Mouse (Mus musculus) forelimb bud, embryonic 11.5 days (tissue): ENCODE results near the gene Prtg.
A peak's percentile ranks its signal among the peaks of the same experiment; 100 is the strongest.

Experiments
- DNase-seq: peaks from one replicate; pipeline ENCODE4 v3.0.0-alpha.2; 2012; ENCODE audit warnings: low read depth, low spot score

Prtg gene

DNA sequence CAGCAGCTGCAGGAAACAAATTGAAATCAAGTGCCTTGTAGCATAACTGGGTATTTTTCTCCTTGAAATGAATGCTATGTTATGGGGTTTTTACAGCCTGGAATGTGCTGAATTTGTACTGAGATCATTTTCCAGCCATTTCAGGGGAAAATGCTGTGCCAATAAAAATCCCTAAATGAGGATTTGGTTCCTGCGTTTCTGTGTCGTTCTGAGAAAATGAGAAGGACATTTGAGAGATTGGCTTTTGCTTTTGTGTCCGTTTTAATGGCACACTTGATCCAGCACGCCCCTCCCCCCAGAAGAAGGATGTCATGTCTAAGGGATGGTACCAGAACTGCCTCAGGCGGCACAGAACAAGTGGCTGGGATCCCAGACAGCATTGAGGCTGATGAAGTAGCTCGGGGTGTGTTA lies 100.0 kb downstream of the Prtg start:
- DNase-seq = no peak

DNA sequence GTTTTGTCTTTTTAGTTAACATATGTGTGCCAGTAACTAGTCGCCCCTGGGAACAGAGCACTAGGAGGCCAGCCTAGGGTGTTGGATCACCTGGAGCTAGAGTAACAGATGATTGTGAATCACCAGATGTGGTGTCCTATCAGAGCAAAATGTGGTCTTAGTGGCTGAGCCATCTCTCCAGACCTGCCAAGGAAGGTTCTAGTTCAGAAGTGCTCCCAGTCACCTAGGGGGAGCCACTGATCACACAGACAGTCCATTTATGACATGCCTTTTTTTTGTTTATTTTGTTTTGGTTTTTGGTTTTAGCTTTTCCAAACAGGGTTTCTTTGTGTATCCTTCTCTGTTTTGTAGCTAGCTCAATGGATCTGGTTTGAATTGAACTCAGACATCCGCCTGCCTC lies 104.7 kb downstream of the Prtg start:
- no peak for DNase-seq

DNA sequence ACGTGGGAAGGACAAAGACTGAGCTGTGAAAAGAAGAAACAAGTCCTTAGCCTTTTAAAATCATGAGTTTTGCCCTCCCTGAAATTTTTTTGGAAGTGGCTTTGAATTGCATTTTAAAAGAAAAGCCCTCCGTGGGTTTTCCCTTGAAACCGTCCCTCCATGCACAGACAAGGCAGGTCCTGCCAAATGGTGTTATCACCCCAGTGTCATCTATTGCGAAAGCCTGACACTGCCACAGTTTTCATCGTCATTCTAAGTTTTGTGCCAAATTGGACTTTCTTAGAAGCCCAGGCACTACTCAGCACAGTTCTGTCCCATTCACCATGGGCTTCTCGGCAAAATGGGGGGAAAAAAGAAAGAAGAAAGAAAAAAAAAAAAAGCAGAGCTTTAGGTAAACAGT lies 106.9 kb downstream of the Prtg start:
- DNase-seq = no peak

DNA sequence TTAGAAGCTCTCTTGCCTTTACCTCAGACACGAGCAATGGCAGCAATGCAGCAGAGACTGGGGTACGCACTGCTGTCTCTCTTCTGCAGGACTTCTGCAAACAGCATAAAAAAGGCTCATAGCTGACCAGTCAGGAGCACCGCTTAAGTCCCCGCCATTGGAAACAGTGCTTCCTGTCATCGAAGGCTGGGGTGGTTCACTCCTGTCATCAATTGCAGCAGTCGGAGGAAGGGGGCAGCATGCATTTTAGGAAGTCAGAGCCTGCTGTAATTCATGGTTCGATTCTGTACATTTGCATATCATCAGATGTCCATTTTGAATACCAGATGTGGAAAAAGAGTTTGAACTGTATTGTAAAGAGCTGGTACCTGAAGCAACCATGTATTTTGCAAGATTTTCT lies 109.1 kb downstream of the Prtg start:
- no peak for DNase-seq

DNA sequence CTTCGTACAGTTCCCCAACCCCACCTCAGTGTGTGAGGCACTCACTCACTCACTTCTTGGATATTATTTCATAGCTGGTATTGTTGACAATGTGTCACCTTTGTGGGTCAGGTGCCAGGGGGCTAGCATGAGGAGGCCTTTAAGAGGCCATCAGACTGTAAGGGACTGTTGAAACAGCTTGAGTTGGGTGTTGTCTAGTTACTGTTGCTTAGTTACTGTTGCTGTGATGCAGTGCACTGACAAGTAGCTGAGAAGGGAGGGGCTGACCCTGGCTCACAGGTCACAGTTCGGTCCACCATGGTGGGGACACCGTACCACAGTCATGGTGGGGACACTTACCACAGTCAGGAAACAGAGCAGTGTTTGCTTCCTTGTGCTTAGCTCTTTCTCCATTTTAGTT lies 116.4 kb downstream of the Prtg start:
- DNase-seq = no peak

DNA sequence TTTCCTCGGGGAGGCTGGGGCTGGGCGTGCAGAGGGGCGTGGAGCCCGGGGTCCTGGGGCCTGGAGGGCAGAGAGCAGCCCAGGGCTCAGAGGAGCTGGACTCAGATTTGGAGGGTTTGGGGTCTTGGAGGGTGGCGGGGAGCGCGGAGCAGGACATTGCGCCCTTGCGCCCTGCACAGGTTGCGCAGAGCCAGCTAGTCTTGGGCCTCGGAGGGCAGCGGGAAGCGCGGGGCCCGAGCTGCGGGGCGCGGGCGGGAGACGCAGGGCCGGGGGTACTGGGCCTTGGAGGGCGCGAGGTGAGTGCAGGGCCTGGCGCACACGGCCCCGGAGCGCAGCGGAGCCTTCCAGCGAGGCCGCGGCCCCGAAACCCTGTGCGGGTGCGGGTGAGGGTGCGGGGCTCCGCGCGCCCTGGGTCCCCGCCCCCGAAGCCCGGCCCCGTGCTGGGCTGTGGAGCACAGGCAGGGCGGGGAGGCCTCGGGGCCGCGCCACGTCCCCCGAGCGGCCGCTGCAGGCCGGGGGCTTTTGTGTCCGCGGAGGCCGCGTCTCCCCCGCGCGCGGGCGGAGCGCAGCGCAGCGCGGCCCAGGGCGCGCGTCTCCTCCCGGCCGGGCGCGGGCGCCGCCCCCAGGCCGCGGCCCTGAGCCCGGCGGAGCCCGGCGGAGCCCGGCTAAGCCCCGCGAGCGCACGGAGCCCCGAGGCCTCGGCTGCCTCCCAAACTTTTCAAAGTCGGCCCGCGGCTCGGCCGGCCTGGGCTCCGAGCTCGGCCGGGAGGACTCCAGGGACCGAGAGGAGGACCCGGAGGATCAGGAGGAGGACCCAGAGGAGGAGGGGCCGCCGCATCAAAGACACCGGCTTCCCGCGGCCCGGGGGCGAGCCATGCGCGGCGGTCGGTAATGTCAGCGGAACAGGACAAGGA lies 118.6 kb downstream of the Prtg start, which contains the start of gene Pygo1:
Gene Pygo1, plus strand, starts transcription at position 625 of the 914 bp plus-strand sequence.
- peak; percentile 52 for DNase-seq

DNA sequence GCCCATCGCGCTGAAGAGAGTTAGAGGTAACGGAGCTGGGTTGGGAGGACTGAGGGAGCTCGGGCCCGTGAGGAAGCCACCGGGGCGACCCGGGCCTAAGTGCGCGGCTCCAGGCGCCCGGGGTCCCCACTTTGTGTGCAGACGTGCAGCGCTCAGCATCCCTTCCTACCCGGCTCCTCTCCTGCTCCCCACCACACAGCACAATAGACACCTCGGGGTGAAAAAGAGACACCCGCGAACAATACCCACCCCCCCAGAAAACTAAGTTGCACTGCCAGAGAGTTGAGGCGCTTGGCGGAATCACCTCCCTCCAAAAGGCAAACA lies 119.2 kb downstream of the Prtg start:
- peak; percentile 19 for DNase-seq

DNA sequence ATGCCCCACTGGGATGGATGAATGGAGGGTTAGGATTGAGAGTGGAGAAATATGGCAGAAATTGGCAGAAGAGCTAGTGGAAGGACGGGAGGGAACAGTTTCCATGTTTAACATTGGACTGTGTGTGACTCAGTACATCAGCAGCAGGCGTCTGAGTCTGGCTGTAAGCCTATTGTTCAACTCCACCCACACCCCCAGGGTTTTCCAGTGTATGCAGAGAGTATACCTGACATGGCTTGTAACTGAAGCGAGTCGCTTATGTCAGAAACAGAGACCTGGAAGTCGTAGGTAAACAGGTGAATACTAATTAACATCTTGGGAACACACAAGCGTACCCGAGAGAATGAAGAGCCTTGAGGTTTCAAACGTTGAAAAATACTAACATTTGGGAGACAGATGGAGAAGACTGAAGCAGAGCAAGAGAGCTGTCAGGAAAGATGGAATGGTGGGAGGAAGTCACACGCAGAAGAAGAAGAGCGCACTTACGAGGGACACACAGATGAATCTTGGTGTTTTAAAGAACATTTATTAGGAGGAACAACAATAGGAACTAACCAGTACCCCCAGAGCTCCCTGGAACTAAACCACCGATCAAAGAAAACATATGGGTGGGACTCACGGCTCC lies 124.6 kb downstream of the Prtg start:
- no peak for DNase-seq

DNA sequence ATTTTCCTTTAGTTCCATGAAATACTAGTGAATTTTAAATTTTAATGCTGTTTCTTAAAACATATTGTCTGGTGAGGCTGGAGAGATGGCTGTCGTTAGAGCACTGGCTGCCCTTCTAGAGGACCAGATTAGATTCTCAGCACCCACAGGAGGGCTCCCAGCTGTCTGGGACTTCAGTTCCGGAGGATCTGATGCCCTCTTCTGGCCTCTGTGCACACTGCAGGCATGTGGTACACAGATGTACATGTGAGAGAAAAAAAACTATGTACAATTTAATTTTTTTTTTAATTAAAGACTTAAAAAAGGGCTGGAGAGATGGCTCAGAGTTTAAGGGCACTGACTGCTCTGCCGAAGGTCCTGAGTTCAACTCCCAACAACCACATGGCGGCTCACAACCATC lies 128.6 kb downstream of the Prtg start:
- DNase-seq = no peak

DNA sequence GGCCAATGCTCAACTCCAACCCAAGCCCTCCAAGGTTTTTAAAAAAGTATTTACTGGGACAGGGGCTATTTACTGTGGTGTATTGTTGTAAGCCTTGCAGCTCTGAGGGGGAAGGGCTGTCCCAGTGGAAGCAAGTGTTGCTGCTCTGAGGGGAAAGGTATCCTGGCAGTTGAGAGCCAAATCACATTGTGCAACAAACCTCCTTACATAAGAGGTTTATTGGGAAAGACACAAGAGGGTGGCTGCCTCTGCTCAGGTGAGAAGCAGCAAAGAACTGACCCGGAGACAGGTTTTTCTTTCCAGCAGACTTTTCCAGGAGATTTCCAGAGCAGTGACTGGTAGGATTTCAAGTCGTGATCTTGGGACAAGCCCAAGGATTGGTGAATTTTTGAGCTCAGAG lies 129.6 kb downstream of the Prtg start:
- no peak for DNase-seq

DNA sequence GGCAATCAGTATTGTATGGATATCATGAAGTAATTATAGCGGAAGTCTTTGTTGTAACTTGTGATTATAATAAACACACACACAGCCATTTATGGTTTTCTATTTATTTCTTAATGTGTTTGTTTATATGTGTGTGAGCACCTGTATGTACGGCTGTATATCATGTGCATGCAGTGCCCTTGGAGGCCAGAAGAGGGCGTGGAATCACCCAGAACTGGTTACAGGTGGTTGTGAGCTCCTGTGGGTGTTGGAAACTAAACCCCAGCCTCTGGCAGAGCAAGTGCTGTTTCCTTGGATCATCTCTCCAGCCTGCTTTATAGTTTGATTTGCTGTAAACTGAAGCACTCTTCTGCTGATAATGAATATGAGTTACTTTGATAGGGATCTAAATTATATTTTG lies 136.8 kb downstream of the Prtg start:
- DNase-seq = no peak

DNA sequence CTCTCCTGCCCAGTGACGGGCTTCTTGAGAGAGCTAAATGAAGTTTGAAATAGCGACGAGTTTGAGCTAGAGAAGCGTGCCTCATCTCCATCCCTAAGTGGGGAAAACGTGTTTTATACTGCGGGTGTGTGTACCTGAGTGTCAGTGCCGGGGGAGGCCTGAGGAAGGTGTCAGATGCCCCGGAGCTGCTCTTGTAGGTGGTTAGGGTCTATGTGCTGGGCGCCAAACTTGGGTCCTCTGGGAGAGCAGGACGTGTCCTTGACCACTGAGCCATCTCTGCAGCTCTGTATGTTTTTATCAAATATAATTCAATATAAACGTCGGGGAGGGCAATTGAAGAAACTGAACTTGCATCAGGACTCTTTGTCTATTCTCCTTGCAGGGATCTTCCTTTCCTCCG lies 137.6 kb downstream of the Prtg start:
- DNase-seq = no peak

DNA sequence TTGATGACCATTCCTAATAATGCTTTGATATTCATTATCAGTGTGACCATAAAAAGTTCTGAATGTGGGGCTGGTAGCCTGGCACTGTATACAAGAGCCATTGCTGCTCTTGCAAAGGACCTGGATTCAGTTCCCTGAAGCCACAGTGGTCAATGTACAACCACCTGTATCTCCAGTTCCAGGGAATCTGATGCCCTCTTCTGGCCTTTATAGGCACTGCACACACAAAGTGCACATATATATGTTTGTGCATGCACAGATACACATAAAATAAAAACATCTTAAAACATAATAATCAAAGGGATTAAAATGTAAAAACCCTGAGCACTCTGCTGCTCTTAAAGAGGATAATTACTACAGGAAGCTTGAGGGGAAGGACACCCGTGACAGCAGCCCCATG lies 140.3 kb downstream of the Prtg start:
- no peak for DNase-seq

DNA sequence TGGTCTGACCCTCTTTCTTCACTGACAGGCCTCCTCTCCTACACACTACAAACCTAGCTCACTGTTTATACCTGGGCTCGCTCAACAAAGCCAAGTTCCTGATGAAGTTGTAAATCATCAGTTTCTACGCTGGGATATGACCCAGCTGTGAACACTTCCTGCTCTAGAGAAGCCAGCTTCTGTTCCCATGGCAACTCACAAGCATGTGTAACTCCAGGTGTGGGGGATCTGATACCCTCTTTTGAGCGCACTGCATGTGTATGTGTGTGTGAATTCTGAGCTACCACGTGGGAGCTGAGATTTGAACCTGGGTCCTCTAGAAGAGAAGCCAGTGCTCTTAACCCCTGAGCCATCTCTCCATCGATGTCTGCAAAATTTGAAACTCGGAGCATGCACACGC lies 142.9 kb downstream of the Prtg start:
- DNase-seq = peak; percentile 70

DNA sequence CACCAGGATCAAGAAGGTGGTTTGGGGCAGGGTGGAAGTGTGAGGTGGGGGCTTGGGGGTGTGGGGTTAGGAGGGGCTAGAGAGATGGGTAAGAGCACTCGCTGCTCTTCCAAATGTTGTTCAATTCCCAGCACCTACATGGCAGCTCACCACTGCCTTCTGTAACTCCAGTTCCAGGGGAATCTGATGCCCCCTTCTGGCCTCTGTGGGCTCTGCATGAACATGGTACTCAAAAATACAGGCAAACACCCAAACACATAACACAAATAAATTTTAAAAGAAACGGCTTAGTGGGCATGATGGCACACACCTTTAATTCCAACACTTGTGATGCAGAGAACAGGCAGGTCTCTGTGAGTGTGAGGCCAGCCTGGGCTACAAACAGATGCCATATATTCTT lies 148.1 kb downstream of the Prtg start:
- peak; percentile 36 for DNase-seq

DNA sequence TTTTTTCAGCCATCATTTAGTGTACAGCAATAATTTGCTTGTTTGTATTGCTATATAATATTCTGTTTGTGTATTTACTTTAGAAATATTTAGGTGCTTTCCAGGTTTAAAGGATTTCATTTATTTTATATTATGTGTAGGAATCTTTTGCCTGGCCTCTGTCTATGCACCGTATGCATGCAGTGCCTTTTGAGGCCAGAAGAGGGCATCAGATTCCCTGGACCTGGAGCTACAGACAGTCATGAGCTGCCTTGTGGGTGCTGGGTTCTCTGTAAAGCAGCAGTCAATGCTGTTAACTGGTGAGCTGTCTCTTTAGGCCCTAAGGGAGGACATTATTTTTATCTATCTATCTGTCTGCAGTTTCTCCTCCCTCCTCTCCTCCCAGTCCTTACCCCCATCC lies 148.9 kb downstream of the Prtg start:
- peak; percentile 58 for DNase-seq

DNA sequence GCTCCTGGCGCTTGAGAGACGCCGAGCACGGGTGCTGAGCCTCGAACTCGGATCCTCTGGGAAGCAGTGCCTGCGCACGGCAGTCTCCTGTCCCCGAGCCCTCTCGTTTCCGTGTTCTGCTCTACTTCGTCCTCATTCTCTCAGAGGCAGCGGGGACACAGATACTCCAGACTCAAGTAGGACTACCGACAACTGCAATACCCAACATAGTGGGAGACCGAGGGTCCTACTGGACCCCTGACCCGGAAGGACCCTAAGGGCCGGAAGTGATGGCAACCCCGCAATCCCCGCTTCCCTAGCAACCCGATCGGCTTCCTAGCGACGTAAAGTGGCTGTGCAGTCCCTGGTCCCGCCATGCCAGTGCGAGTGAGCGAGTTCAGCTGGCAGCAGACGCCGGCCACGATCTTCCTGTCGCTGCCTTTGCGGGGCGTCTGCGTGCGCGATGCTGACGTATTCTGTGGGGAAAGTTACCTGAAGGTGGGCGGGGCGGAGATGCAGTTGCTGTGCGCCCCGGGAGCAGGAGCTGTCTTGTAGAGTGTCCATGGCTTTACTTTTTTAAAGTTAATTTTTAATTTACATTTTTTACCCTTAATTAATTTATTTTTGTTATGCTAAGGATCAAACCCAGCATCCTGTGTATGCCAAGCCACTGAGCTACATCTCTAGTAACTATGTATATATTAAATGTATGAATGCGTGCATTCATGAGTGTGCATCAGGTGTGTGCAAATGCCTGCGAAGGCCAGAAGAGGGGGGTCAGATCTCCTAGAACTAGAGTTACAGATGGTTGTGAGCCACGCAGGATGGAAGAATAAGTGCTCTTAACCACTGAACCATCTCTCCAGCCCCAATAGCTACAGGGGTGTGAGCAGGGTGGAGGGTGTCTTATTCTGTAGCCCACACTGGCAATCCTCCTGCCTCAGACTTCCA lies 152.1 kb downstream of the Prtg start, which contains the start of the genes Dyx1c1 and Gm44503:
Gene Dyx1c1, plus strand, starts transcription at position 265 of the 930 bp plus-strand sequence.
Gene Gm44503, plus strand, starts transcription at position 332 of the 930 bp plus-strand sequence.
- peak; percentile 88 for DNase-seq

DNA sequence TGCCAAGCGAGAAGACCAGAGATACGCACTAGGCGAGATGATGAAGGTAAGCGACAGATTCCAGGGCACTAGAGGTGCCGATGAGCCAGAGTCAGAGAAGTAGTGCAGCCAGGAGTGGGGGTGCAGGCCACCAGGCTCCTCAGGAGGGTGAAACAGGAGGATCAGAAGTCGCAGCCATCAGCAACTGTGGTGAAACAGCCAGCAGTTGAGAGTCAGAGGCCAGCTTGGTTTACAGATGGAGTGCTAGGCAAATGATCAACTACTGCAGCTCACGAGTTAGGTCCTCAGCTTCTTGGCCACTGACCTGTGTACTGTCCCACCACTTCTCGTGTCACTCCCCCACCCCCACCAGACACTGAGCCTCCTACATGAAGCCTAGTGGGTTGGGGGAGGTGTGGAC lies 154.7 kb downstream of the Prtg start:
- no peak for DNase-seq

DNA sequence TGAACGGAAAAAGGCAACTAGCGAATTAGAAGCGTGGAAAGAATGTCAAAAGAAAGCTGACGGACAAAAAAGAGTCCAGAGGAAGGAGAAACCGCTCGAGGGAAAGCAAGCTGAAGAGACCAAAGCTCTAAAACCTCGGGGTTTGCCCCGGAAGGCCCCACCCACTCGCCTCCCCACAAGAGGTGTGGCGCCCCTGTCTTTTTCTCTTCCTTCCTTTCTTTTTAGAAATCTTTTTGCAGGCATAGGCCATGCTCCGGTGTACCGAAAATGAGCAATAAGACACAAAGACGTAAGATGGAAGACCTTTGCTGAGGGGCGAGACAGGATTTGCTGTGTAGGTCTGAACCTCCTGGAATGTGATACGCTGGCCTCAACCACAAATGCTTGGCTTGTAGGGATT lies 155.3 kb downstream of the Prtg start:
- no peak for DNase-seq
